Mouse (Mus musculus) T-helper 17 cell (primary cell): ENCODE data around the gene Gpr35.

Source experiments
- in situ Hi-C, 2 experiments: fragments of 300-600 bp; cut with MboI, MseI; formaldehyde crosslinking; loops; 1 replicate in 1 of 2; 2 replicates in 1 of 2; pipeline ENCODE4 v1.15.1; 2025; ENCODE audit warnings: high pct_unique_total_duplicates in 2 of 2

Gpr35 gene

GRCm38 (mm10) chr1:92978645-92979044 is 28.0 kb downstream of the Gpr35 start:
- in situ Hi-C loops: no loop called here

GRCm38 (mm10) chr1:92979073-92979602 is 28.5 kb downstream of the Gpr35 start:
- in situ Hi-C loops: no loop called here

DNA sequence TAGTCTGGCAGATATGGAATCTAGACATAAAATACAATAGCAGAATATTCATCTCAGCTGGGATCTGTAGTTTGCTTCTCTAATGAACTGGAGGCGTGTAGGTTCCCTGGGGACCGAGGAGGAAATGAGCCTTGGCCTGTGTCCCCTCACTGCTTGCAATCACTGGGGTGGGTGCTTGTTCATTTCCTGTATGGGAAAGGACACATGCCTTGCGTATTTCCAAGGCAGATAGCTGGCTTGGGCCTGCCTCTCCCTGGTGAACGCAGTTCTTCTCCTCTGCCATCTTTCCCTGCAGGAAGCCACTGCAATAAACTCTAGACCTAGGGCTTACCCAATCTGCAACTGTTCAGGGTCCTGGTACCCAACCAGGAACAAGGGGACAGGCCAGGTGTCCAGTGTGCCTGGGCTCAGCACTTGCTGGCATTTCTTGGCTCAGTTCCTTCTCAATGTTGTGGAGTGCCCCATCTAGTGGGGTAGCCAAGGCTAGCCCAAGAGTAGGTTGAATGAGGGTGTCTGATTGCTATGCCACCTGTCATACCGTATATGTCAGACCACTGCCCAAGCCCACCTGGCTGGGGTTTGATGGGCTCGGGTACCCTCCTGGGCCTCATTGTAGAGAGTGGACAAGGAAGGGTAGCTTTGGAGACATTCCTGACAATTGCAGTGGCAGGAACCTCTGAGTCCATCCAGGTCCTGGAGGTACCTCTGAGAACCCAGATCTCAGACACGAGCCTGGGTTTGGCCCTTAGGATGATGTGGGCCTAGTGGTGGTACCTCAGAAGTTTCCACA is 30.6 kb downstream of the Gpr35 start:
- in situ Hi-C loops: no loop called here

DNA sequence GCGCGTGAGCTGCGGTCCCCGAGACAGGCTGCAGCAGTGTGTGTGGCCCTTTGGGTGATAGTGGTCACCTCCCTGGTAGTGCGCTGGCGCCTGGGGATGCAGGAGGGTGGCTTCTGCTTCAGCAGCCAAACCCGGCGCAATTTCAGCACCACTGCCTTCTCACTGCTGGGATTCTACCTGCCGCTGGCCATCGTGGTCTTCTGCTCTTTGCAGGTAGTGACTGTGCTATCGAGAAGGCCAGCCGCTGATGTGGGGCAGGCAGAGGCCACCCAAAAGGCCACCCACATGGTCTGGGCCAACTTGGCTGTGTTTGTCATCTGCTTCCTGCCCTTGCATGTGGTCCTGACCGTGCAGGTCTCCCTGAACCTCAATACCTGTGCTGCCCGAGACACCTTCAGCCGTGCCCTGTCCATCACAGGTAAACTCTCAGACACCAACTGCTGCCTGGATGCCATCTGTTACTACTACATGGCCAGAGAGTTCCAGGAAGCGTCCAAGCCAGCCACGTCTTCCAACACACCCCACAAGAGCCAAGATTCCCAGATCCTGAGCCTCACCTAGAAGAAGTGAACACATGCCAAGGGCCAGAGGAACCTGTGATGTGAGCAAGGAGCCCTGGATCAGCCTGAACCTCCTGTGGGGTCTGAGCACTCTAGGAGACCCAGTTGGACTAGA is 32.4 kb downstream of the Gpr35 start:
- in situ Hi-C loops: no loop called here

- in situ Hi-C loops: no loop called here
Observed at GRCm38 (mm10) chr1:92984999-92985398, 34.3 kb downstream of the Gpr35 start.

- in situ Hi-C loops: no loop called here
Observed at GRCm38 (mm10) chr1:92988894-92989293, 38.2 kb downstream of the Gpr35 start.

GRCm38 (mm10) chr1:92989891-92990290 is 39.2 kb downstream of the Gpr35 start:
- in situ Hi-C loops: no loop called here

- in situ Hi-C loops: no loop called here
Observed at GRCm38 (mm10) chr1:92992214-92992855, 41.7 kb downstream of the Gpr35 start.

GRCm38 (mm10) chr1:92992880-92993279 is 42.2 kb downstream of the Gpr35 start:
- in situ Hi-C loops: no loop called here

GRCm38 (mm10) chr1:93006061-93006460 is 55.4 kb downstream of the Gpr35 start, which contains the start of gene Aqp12:
Aqp12 (plus strand) TSS chr1:93006334.
- in situ Hi-C loops: loop anchor here in 1 of 2 experiments (25.0 kb wide), 1 partner anchor 1144 kb away; no protein-coding TSS in a partner anchor

- in situ Hi-C loops: loop anchor here in 1 of 2 experiments (25.0 kb wide), 1 partner anchor 1147 kb away; no protein-coding TSS in a partner anchor
Observed at GRCm38 (mm10) chr1:93009196-93009595, 58.5 kb downstream of the Gpr35 start.

DNA sequence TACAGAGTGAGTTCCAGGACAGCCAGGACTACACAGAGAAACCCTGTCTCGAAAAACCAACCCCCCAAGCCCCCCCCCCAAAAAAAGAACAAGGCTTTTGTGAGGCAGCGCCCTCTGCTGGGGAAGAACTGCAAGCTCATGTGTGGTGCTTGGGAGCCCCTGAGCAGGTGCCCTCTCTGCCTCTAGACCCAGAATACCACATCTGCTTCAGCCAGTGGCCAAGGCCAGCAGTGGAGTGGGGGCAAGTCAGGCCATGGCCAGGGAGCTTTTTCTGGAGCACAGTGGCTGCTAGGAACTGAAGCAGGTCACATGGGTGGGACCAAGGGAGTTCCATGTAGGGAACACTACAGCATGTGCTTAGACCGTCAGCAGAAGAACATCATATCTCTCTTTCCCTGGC is 60.1 kb downstream of the Gpr35 start:
- in situ Hi-C loops: loop anchor here in 1 of 2 experiments (25.0 kb wide), 1 partner anchor 1148 kb away; no protein-coding TSS in a partner anchor

DNA sequence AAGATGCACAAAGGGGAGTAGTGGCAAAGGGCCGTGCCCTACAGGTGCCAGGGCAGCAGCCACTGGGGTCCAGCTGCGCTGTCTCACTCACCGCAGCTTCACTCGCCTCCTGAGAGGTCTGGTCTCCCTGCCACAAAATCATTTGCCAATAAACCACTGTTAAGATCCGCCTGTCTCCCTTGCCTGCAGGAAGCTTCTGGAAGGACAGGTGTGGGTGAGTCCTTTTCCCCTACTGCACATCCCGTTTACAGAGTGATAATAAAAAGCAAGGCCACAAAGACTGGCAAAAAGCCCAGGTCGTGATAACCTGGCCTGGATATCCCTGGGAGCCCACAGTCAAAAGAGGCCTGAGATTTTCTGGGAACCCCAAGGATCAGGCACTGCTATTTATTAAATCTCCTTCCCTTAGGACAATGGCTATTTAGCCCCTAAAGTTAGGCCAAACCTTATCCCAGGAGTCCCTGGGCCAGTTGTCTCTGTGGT is 61.5 kb downstream of the Gpr35 start:
- in situ Hi-C loops: loop anchor here in 1 of 2 experiments (25.0 kb wide), 1 partner anchor 1150 kb away; no protein-coding TSS in a partner anchor

DNA sequence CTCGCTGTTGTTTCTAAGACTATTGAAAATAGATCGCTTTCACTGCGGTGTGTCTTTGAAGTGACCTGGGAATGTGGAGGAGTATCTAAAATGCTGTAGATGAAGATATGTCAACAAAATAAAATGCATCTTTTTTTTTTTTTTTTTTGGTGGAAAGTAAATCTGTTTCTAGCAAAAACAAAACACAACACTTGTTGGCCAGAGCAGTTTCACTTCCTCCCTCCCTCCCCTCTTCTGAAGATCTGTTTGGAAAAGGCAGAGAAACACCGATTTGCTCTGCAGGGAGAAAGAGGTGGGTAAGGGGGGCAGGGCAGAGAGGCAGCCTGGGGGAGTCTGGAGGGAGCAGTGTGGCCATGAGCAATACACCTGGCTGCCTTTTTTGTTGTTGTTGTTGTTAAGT is 62.7 kb downstream of the Gpr35 start:
- in situ Hi-C loops: loop anchor here in 1 of 2 experiments (25.0 kb wide), 1 partner anchor 1151 kb away; no protein-coding TSS in a partner anchor

GRCm38 (mm10) chr1:93014460-93014859 is 63.8 kb downstream of the Gpr35 start:
- in situ Hi-C loops: loop anchor here in 1 of 2 experiments (25.0 kb wide), 1 partner anchor 1152 kb away; no protein-coding TSS in a partner anchor

DNA sequence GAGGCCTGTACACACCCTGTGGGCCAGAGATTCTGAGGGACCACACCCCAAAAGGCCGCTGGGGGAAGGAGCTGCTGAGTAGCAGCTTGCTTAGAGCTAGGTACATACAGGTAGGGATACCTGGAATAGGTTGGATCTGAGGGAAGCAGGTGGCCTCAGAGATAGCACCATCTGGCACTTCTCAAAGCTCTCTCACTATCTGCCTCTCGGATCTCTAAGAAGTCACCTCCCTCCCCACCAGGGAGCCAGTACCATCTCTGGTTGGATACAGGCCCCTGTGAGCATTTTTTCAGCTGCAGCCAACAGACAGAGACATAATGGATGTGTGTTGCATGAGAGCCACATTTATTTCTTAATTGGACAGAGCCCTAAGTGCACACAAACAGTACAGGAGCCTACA is 64.5 kb downstream of the Gpr35 start:
- in situ Hi-C loops: loop anchor here in 1 of 2 experiments (25.0 kb wide), 1 partner anchor 1153 kb away; no protein-coding TSS in a partner anchor

- in situ Hi-C loops: loop anchor here in 1 of 2 experiments (25.0 kb wide), 1 partner anchor 1156 kb away; no protein-coding TSS in a partner anchor
Observed at GRCm38 (mm10) chr1:93018716-93019115, 68.1 kb downstream of the Gpr35 start.

- in situ Hi-C loops: loop anchor here in 1 of 2 experiments (5.0 to 25.0 kb wide), 3 partner anchors 57 to 1158 kb away; partner anchors contain the start of gene Olfr1411
Observed at GRCm38 (mm10) chr1:93020602-93021001, 69.9 kb downstream of the Gpr35 start.

- in situ Hi-C loops: loop anchor here in 1 of 2 experiments (10.0 kb wide), 1 partner anchor 432 kb away; the partner anchor contains the start of gene Olfr1411
Observed at GRCm38 (mm10) chr1:93026600-93026999, 75.9 kb downstream of the Gpr35 start.

DNA sequence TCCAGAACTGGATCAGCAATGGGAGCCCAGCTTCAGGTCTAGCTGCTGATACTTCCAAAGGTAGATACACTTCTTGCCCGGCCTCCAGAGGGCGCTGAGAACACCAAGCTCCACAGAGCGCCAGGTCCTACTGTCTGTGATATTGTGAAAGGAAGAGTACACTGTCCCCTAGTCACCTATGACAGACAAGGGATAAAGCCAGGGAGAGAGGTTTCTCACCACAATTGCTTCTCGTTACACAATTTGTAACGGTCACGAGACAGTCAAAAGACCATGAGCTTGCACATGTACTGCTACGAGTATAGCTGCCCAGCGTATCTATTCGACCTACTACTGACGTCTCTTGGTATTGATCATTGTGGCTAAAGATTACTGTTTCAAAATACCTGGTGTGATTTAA is 78.7 kb downstream of the Gpr35 start:
- in situ Hi-C loops: loop anchor here in 1 of 2 experiments (10.0 kb wide), 1 partner anchor 435 kb away; the partner anchor contains the start of gene Olfr1411

DNA sequence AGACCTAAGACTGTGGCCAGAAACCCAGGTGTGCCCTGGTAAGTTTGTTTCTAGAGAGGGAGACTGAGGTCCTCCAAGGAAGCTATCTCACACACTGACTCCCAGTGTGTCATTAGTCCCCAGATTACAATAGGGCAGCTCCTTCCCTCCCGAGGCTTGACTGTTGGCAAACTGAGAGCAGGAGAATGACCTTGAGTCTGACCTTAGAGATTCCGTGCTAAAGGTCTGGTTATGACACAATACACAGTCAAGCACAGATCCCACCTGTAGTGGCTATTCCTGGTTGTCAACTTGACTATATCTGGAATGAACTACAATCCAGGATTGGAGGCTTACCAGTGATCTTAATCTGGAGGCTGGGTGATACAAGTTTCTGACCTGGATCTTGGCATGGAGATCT is 79.4 kb downstream of the Gpr35 start:
- in situ Hi-C loops: no loop called here
